Mouse (Mus musculus): ENCODE data around the gene Mllt6.
A peak's percentile ranks its signal among the peaks of the same experiment; 100 is the strongest.

The Mllt6 gene

DNA sequence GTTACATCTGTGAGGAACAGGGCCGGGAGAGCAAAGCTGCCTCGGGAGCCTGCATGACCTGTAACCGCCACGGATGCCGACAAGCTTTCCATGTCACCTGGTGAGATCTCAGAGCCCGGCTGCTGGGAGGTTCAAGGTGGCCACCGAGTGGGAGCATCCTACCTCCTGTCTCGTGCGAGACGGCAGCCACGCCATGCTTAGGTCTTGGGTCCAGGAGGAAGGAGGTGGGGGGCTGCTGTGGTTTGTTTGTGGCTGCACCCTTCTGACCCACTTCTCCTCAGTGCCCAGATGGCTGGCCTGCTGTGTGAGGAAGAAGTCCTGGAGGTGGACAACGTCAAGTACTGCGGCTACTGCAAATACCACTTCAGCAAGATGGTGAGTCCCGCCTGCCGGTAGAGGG, 3.6 kb downstream of the Mllt6 start:
- no peak for DNase-seq (ENCODE audit: low read depth, low spot score)

DNA sequence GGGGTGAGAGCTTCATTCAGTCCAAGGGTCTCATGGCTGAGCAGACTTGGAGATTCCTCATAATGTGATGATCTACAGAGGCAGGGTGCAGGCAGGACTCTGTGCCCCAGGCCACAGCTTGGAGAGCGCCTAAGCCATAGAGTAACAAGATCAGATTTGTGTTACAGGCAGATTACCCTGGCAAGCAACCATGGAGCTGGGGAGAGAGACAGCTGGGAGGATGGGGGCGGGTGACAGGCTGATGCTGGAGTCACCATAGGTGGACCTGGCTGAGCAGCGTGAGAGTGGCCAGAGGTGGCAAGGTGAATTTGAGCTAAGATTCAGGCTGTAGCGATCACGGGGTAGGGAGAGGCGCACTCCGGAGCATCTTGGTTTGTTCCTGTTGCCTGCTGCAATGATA, 4.9 kb downstream of the Mllt6 start:
- DNase-seq (ENCODE audit: low read depth, low spot score): no peak

DNA sequence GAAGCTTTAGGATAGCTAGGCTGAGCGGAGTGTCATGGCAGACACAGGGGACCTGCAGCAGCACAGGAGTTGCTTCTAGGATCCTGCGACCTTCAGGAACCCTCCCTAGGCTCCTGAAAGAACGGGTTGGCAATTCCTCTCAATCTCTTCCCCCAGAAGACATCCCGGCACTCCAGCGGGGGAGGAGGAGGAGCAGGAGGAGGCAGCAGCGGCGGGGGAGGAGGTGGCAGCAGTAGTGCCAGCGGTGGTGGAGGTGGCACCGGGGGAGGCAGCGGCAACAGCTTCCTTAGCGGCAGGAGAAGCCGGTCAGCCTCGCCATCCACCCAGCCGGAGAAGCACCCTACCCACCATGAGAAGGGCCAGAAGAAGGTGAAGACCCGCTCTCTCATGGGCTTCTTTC, 6.1 kb downstream of the Mllt6 start:
- DNase-seq (ENCODE audit: low read depth, low spot score): no peak

DNA sequence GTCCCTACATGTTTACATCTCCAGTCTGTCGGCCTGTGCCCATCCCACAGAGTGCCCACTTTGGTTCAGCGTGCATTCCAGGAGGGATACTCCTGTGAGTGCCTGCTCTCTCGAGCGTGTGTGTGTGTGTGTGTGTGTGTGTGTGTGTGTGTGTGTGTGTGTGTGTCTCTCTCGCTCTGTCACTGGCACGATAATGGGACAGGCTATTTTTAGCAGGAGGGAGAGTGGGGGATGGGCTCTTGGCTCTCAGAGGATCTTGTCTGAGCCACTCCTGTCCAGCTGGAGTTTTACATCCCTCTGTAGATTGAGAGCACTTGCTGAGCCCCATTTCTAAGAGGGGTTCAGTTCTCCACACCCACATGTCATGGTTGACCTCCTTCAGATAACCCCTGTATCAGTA, 6.6 kb downstream of the Mllt6 start:
- no peak for DNase-seq (ENCODE audit: low read depth, low spot score)

DNA sequence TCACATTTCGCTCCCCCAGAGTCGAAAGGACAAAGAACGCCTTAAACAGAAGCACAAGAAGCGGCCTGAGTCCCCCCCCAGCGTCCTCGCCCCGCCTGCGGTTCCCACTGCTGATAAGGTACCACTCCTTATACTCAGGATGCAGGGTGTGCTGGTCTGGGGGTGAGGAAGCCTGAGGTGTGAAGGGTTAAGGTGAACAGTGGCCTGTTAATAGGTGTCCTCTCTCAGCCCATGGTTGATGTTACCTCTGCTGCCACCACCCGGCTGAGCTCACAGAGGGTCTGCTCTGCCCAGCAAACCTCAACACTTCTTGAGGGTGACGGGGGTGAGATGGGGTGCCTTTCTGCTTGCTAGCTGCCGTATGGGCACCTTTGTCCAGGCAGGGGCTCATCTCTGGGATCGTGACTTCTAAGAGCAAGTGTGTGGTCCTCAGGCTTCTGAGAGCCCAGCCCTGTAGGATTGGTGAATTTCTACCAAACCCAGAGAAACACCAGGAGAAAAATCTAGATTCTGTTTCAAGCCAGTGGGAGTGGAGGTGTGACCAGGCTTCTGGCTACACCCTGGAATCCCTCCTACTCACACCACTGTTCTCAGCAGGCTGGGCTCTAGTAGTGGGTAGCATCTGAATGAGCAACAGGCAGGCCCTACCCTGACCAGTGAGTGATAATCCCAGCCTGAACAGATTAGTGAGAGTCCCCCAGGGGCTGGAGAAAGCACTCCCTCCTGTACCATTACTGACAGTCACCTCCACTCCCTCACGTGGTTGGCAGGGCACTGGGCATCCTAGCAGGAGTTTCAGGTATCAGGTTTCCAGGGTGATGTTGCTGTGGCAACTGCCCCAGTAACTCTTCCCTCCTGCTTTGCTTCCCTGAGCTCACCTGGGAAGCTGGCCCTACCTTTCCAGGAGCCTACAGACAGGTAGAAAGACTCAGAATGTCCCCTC, 7.3 kb downstream of the Mllt6 start:
- peak; percentile 88 for DNase-seq (ENCODE audit: low read depth, low spot score)

DNA sequence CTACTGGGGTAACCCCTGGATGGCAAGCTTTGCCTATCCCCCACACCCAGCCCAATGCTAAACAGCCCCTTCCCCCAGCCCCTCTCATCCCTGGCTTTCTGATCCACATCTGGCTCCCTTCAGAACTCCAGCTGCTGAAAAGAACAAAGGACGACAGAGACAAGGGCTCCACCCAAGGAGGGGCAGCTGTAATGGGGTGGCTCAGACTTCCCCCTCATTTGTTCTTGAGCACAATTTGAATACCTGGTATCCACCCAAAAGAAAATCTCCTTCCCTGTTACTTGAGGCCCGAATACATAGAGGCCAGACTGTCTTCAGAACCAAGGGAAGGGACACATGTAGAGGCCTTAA, 7.9 kb downstream of the Mllt6 start:
- DNase-seq (ENCODE audit: low read depth, low spot score): peak; percentile 95

DNA sequence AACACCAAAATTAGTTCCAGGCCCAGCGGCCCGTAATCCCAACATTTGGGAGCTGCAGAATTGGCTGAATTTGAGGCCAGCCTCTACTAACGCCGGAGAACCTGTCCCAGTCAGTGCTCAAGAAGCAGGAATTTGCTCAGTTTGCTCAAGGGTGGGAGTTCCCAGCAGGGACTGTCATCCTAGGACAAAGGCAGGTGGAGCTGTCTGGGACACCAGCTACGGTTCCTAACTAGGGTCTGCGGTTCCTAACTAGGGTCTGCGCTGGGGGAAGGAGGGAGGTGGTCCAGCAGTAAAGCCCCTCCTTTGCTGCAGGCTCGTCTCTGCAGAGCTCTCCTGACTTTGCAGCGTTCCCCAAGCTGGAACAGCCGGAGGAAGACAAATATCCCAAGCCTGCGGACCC, 9.9 kb downstream of the Mllt6 start:
- peak; percentile 73 for DNase-seq (ENCODE audit: low read depth, low spot score)

DNA sequence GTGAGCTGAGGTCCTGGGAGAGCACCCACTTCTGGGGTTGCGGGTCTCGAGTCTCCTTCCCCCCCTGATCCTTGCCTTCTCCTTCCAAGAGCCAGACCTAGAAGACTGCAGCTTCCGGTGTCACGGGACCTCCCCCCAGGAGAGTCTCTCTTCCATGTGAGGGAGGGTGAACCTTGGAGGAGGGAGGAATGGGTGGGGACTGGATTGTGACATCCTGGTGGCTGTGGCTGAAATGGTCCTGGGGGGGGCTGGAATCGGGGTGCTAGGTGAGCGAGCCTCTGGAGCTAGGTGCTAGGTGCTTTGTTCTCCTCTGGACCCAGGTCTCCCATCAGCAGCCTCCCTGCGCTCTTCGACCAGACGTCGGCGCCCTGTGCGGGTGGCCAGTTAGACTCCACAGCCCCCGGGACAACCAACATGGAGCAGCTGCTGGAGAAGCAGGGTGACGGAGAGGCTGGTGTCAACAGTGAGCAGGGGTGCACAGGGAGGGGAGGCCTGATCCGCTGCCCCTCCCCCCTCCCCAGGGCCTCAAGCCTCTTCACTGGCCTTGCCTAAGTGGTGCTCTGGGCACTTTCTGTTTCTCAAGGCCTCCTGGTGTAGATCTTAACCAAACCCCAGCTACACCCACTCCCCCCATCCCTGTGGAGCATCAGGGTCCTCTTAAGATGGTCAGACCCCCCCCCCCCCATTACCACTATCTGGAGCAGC, 13.0 kb downstream of the Mllt6 start:
- no peak for DNase-seq (ENCODE audit: low read depth, low spot score)

DNA sequence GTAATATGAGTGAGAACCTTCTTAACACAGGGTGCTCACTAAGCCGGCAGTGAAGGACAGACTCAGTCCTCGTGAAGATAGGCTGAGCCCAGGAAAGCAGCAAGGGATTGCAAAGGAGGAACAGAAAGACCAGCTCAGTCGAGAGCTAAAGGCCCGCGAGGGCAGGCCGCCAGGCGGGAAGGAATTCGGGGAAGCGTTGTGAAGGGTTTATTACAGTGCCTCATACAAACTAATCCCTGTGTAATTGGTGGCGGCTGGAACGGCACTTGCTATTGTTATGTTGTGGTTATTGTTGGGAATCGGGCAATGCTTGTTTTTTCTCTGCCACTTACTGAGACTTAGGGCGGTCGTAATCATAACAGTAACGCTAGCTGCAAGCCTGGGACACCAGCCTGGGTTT, 14.2 kb downstream of the Mllt6 start:
- DNase-seq (ENCODE audit: low read depth, low spot score): no peak

DNA sequence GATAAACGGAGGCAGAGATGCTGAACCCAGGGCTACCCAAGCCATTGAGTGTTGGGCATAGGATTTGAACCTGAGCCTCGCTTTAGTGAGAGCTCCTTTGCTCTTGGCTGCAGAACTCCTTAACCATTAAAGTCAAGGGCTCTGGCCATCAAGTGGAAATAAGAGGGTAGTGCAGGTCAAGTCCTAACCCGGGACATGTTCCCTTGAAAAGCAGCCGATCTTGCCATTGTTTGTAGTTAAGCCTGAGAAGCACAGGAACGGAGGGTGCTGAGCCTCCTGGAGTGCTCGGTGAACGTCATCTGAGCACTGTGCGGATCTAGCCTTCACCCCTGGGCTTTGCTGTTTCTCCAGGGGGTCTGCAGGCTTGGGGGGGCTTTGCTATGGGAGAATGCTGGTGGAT, 14.6 kb downstream of the Mllt6 start:
- DNase-seq (ENCODE audit: low read depth, low spot score): peak; percentile 87

DNA sequence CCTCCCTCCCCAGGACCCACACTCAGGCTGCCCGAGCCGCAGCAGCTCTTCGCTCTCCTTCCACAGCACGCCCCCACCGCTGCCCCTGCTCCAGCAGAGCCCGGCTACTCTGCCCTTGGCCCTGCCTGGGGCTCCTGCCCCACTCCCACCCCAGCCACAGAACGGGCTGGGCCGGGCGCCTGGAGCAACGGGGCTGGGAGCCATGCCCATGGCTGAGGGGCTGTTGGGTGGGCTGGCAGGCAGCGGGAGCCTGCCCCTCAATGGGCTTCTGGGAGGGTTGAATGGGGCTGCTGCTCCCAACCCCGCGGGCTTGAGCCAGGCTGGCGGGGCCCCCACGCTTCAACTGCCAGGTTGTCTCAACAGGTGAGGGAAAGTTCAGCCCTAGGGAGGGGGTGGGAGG, 15.1 kb downstream of the Mllt6 start:
- DNase-seq (ENCODE audit: low read depth, low spot score): no peak

DNA sequence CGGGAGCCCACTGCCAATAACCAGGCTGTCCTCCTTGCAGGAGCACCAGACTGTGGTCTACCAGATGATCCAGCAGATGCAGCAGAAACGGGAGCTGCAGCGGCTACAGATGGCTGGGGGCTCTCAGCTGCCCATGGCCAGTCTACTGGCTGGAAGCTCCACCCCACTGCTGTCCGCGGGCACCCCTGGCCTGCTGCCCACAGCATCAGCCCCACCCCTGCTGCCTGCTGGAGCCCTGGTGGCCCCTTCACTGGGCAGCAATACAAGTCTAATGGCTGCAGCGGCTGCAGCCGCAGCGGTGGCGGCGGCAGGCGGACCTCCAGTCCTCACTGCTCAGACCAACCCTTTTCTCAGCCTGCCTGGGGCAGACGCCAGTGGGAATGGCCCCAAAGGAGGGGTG, 17.2 kb downstream of the Mllt6 start:
- DNase-seq (ENCODE audit: low read depth, low spot score): no peak

DNA sequence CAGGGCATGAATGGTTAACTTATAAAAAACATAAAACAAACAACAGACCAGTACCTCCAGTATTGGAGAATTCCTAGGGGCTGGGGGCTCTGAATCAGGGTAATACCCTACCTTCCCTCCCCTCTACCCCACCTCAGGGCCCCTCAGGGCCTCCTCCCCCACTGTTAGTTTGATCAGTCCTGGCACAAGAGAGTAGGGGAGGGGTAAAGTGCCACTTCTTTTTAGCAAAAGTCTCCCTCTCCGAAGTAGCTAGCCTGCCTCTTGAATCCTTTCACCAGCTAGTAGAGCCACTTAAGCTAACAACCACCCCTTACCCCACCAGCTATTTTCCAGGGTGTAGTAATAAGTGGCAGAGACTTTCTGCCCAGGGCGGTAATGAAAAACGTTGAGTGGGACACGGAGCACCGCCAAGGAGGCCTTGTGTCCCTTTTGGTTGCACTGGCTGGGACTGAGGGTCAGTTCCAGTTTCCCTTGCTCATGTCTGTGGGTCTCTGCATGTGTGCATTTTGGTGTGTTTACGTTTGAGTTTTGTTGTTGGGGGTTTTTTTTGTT, 19.4 kb downstream of the Mllt6 start:
- DNase-seq (ENCODE audit: low read depth, low spot score): no peak

DNA sequence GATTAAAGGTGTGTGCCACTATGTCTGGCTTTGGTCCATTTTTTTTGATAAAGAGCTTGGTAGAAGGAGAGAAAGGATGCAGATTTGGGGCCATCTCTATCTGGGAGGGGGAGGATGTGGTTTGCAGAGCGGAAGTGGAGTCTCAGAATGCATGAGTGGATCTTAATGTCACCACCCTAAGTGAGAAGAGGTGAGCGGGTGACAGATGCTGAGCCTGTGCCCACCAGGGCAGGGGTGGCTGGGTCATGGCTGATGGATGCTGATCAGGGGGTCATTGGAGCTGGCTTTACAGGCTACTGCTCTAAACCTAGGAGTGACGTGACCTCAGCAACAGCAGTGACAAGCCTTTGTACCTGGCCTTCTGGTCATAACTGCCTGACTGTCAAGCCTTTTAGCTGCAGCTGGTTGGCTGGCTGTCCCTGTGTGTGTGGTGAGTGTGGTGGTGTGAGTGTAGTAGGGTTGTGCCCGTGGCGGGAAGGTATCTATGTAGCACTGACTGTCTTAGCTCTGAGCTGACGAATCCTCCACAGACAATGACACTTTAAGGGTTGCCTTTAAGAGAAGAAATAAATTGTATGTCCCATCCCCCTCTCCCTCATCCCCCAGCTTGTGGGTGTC, 21.0 kb downstream of the Mllt6 start:
- DNase-seq (ENCODE audit: low read depth, low spot score): no peak

DNA sequence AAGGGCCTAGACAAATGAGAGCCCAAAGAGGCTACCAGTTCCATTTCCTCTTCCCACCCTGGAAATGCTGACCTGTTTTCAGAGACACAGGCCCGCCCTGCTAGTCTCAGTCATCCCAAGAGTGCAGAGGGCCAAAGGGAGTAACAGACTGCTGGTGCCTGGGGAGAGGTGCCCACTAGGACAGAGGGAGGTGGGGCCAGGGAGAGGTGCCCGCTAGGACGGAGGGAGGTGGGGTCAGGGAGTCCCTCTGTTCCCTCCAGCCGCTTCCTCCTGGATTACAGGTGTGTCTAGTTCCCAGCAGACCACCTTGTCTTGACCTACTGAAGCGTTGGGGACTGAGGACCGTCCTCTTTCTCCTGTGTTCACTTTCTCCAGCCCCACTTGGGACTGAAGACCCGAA, 21.6 kb downstream of the Mllt6 start:
- DNase-seq (ENCODE audit: low read depth, low spot score): no peak

DNA sequence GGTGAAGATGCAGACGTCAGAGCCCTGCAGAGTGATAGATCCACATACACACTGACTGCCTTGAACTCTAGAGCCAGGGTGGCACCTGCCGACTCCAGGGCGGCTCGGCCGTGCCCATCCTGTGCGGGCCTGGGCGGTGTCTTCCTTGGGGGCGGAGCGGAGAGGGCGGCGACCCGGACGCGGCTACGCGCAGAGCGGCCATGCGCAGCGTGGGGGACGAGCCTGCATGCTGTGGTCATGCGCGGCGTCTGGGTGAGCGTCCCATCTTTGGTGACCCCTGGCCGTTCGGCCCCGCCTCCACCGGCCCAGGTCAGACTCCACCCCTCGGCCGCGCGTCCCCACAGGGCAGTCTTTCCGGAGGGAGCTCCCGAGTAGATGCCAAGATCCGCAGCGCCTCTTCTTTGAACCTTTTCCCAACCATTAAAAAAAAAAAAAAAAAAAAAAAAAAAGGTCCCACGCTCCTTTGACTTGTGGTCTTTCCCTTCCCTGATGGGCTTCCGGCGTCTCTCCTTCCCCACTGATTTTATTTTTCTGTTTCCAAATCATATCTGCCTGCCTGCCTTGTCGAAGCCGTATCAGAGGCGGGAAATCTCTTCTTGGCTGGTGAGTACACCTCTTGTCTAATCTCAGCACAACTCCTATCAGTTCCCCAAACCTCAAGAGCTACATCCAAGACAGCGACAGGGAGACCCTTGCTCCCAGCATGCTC, 22.6 kb downstream of the Mllt6 start, which contains the start of gene Cisd3:
Gene Cisd3, plus strand, starts transcription at position 214 of the 709 bp plus-strand sequence.
- DNase-seq (ENCODE audit: low read depth, low spot score): peak; percentile 86

DNA sequence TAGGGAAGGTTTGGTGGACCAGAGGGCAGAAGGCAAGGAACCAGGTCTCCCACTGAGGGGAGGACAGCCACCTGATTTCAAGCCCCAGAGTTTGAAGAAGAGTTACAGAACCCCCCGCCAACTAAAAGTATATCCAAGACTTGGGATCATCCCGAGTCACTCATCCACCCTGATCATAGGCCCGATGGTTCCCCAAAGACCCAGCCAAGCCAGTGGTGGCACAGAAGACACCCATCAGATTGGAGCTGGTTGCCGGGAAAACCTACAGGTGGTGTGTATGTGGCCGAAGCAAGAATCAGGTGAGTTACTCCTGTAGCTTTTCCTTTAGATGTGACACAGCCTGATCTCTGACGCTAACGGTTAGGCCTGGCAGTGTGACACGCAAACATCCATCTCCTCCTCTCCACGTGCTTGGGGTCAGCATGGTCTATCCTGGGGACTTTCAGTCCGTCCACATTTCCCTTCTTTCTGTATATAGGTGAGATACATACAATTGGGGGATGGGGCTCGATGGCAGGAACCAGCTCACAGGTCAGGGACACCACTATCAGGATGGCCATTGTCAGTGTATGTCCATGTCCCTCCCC, 23.2 kb downstream of the Mllt6 start:
- no peak for DNase-seq (ENCODE audit: low read depth, low spot score)

DNA sequence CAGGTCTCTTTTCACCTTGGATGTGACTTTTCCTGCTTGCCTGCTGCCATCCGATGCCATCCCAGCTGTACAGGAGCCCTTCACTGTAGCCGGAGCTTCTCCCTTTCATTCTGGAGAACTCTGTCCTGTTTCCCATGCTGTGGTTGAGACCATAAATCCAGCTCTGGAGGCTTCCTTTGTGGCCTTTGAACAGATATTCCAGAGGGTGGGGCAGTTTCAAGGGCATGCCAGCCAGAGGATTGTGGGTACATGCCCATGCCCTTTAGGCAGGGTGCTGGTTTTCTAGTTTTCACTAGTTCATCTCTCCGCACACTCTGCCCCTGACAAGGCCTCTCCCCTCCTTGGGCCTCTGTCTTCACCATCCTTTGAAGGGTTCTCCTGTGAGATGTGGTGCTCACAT, 23.8 kb downstream of the Mllt6 start:
- DNase-seq (ENCODE audit: low read depth, low spot score): no peak

DNA sequence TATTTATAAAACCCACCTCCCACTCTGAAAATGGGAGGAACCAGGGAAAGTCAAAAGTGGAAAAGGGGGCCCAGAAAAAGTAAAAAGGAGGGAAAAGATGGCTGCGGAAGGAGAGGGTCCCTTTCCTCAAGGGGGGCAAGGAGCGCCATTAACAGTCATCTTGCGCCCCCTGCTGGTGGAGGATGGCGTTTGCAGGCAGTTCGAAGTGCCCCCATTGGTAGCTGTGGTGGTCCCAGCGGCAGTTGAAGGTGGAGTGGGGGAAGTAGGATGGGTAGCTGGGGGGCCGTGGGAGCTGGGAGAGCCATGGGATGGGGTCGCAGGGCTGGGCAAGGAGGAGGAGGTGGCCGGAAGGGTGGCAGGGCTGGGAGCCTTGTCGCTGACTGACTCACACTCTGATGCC, 26.6 kb downstream of the Mllt6 start:
- DNase-seq (ENCODE audit: low read depth, low spot score): peak; percentile 66

DNA sequence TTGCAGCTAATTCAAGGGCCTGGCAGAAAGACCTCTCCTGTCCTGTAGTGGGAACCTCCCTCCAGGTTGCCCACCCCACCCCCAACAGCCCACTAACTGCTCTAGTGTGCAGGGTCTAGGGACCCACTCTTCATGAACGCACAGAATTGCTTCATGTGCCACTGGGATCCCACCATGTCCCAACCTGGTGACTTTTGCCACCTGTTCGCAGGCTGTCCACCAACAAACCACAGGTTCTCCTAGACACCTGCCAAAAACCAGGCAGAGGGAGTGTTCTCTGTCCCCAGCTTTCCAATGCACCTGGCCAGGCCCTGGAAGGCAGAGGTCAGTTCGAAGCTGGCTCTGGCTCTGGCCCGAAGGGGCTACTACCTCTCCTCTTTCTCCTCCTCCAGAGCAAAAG, 31.2 kb downstream of the Mllt6 start:
- DNase-seq (ENCODE audit: low read depth, low spot score): no peak

All from R1 (cell line).